Mouse (Mus musculus): ENCODE data around the gene Glb1l. TPM values are rescaled to one million over a fixed set of nuclear protein-coding genes. Genes with fewer than 3 reads are reported as not detected.

Glb1l gene
- total RNA-seq, 2 experiments from 2014 or later: 24.3 to 25.3 TPM

- intact Hi-C loops (cut with DNase I): no loop called here
- no peak for DNase-seq
These were observed 1.5 kb downstream of the Glb1l start for GRCm38 (mm10) chr1:75208967-75209678.

GRCm38 (mm10) chr1:75201236-75201635 is 9.4 kb downstream of the Glb1l start:
- intact Hi-C loops (cut with DNase I): no loop called here
- DNase-seq: no peak

- intact Hi-C loops (cut with DNase I): no loop called here
- no peak for DNase-seq
These were observed 18.2 kb downstream of the Glb1l start for GRCm38 (mm10) chr1:75192452-75192851.

- intact Hi-C loops (cut with DNase I): no loop called here
These were observed 18.8 kb downstream of the Glb1l start, which contains the start of the genes Ankzf1 and Atg9a for GRCm38 (mm10) chr1:75191622-75192402. Gene Ankzf1 (plus strand): TSS chr1:75192151. Gene Atg9a (minus strand): TSS chr1:75192196.

GRCm38 (mm10) chr1:75191258-75191621 is 19.4 kb downstream of the Glb1l start:
- DNase-seq: no peak
- intact Hi-C loops (cut with DNase I): no loop called here

More at GRCm38 (mm10) chr1:75191622-75192402, 18.8 kb downstream of the Glb1l start, which contains the start of the genes Ankzf1 and Atg9a:
- DNase-seq: peak; percentile 94

GRCm38 (mm10) chr1:75190577-75190976 is 20.0 kb downstream of the Glb1l start:
- intact Hi-C loops (cut with DNase I): no loop called here

GRCm38 (mm10) chr1:75187914-75188483 is 22.6 kb downstream of the Glb1l start:
- no peak for DNase-seq
- intact Hi-C loops (cut with DNase I): no loop called here

More at GRCm38 (mm10) chr1:75190577-75190976, 20.0 kb downstream of the Glb1l start:
- DNase-seq: no peak

- DNase-seq: no peak
- intact Hi-C loops (cut with DNase I): no loop called here
These were observed 23.5 kb downstream of the Glb1l start for GRCm38 (mm10) chr1:75187126-75187525.

GRCm38 (mm10) chr1:75185495-75185894 is 25.1 kb downstream of the Glb1l start:
- intact Hi-C loops (cut with DNase I): no loop called here
- DNase-seq: no peak

- intact Hi-C loops (cut with DNase I): no loop called here
- no peak for DNase-seq
These were observed 28.5 kb downstream of the Glb1l start for GRCm38 (mm10) chr1:75182160-75182559.

- intact Hi-C loops (cut with DNase I): no loop called here
- no peak for DNase-seq
These were observed 29.2 kb downstream of the Glb1l start for GRCm38 (mm10) chr1:75181377-75181870.

GRCm38 (mm10) chr1:75180741-75181140 is 29.9 kb downstream of the Glb1l start:
- intact Hi-C loops (cut with DNase I): no loop called here
- no peak for DNase-seq

GRCm38 (mm10) chr1:75180105-75180590 is 30.5 kb downstream of the Glb1l start, which contains the start of gene Abcb6:
Gene Abcb6 (minus strand): TSS chr1:75180392.
- peak; percentile 89 for DNase-seq
- intact Hi-C loops (cut with DNase I): no loop called here

GRCm38 (mm10) chr1:75179334-75180104 is 31.1 kb downstream of the Glb1l start:
- intact Hi-C loops (cut with DNase I): no loop called here

GRCm38 (mm10) chr1:75168472-75169464 is 41.8 kb downstream of the Glb1l start, which contains the start of gene Zfand2b:
Gene Zfand2b (plus strand): TSS chr1:75168646.
- DNase-seq: peak; percentile 97
- intact Hi-C loops (cut with DNase I): no loop called here

More at GRCm38 (mm10) chr1:75179334-75180104, 31.1 kb downstream of the Glb1l start:
- DNase-seq: peak; percentile 95

- DNase-seq: no peak
- intact Hi-C loops (cut with DNase I): no loop called here
These were observed 42.5 kb downstream of the Glb1l start for GRCm38 (mm10) chr1:75168093-75168471.

GRCm38 (mm10) chr1:75160256-75160617 is 50.4 kb downstream of the Glb1l start:
- intact Hi-C loops (cut with DNase I): no loop called here
- no peak for DNase-seq

- intact Hi-C loops (cut with DNase I): no loop called here
- no peak for DNase-seq
These were observed 50.9 kb downstream of the Glb1l start for GRCm38 (mm10) chr1:75159540-75160255.

Measured in left cerebral cortex, postnatal 4 days (tissue).